Mouse (Mus musculus) stomach, embryonic 14.5 days (tissue): ENCODE results near the gene Prcd. TPM values are rescaled to one million over a fixed set of nuclear protein-coding genes. Genes with fewer than 3 reads are reported as not detected.
"Not testable (repeated sequence)": the region's sequence is repeated elsewhere in the genome, so short reads cannot be mapped to it uniquely, and the experiment has no call there.

Experiments
- ATAC-seq: fragments of 200-750 bp; cut with Nextera tagmentation; 2 replicates; pipeline ENCODE4 v1.8.0; 2017; ENCODE audit warnings: low read depth, moderate TSS enrichment; ENCODE audit not compliant: insufficient number of reproducible peaks, insufficient read depth, low FRiP score
- H3K27ac ChIP-seq: fragments of 300-500 bp; sonication (generic); 2 replicates; pipeline ENCODE4 v1.5.1; 2014; ENCODE audit warnings: mild to moderate bottlenecking, low read length, moderate library complexity, mixed read lengths
- H3K27me3 ChIP-seq: fragments of 300-500 bp; sonication (generic); 2 replicates; pipeline ENCODE4 v1.6.1; 2014; ENCODE audit warnings: low read length, control low read depth, mixed read lengths; ENCODE audit not compliant: control insufficient read depth, insufficient read depth
- H3K36me3 ChIP-seq: fragments of 300-500 bp; sonication (generic); 2 replicates; pipeline ENCODE4 v1.6.1; 2014; ENCODE audit warnings: mild to moderate bottlenecking, control low read depth, low read length, moderate library complexity, mixed read lengths; ENCODE audit not compliant: control insufficient read depth, insufficient read depth
- H3K4me1 ChIP-seq: fragments of 300-500 bp; sonication (generic); 2 replicates; pipeline ENCODE4 v1.6.1; 2014; ENCODE audit warnings: low read length, control low read depth, mixed read lengths; ENCODE audit not compliant: control insufficient read depth, insufficient read depth
- H3K4me2 ChIP-seq: fragments of 300-500 bp; sonication (generic); replicated peaks from 2 replicates; pipeline ENCODE4 v1.6.1; 2014; ENCODE audit warnings: low read depth, low read length, control low read depth
- H3K4me3 ChIP-seq: fragments of 300-500 bp; sonication (generic); 2 replicates; pipeline ENCODE4 v1.5.1; 2014; ENCODE audit warnings: low read depth, low read length, control low read depth
- H3K9ac ChIP-seq: fragments of 300-500 bp; sonication (generic); replicated peaks from 2 replicates; pipeline ENCODE4 v1.6.1; 2014; ENCODE audit warnings: low read depth, mild to moderate bottlenecking, control low read depth, low read length, moderate library complexity, mixed read lengths
- H3K9me3 ChIP-seq: fragments of 300-500 bp; sonication (generic); 2 replicates; pipeline ENCODE4 v1.6.1; 2016; ENCODE audit warnings: low read depth, low read length, control low read depth; ENCODE audit not compliant: control insufficient read depth
- WGBS: fragments of 180-500 bp; shearing (Covaris S2); extraction: QIAGEN DNeasy Blood & Tissue Kit; methylation state at CpG from one replicate; pipeline ENCODE4 v1.1.7; 2014; 5-methylcytosine and 5-hydroxymethylcytosine counted together
- polyA plus RNA-seq: library from polyadenylated mRNA; unstranded; fragments of >200 nt; fragmentation: Nextera tagmentation; extraction: Ambion mirVana; gene quantifications from 2 replicates; pipeline ENCODE4 v1.2.1, GENCODE M21; 2014

Prcd gene
- polyA plus RNA-seq, 1 experiment from 2014 or later: 1.2 TPM

DNA sequence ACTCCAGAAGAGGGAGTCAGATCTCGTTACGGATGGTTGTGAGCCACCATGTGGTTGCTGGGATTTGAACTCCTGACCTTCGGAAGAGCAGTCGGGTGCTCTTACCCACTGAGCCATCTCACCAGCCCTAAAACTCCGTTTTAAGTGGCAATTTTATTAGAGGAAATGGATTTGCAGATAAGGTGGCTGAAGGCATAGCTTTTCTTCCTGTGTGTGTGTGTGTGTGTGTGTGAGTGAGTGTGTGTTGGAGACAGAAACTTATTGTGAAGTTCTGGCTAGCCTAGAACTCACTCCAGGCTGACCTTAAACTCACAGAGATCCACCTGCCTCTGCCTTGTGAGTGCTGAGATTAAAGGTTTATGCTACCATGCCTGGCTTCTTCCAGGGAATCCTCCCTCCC lies 13.7 kb downstream of the Prcd start:
- not testable (repeated sequence) for H3K9ac ChIP-seq, H3K9me3 ChIP-seq, H3K27me3 ChIP-seq, H3K4me2 ChIP-seq, H3K36me3 ChIP-seq, H3K4me3 ChIP-seq, H3K27ac ChIP-seq, ATAC-seq
- WGBS: 86% methylated on average over 3 of the region's 5 CpGs
- peaks cover 13% of the 10 kb centered on the region; the same call in 1 of the 2 replicates for H3K4me1 ChIP-seq

DNA sequence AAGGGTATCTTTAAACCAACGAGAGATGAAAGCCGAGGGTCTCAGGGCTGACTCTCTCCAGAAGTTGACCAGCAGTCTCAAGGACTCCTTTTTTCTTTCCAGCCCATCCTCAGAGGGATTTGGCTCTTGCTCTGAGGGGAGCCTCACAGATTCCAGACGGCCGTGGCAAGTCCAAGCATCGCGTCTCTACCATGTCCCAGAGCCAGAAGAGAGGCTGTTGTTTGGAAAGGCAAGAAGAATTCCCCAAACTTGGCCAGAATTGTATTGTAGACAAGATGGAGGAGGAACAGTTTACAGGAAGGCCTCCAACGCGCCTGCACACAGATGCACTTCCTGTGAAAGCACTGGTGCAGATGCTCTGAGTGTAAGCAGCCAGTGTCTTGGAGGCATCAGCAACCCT lies 14.6 kb downstream of the Prcd start:
- no peaks in the 10 kb centered on the region for H3K9me3 ChIP-seq
- H3K4me1 ChIP-seq: peaks cover 14% of the 10 kb centered on the region
- H3K4me2 ChIP-seq: no peak overlapping the region
- no peaks in the 10 kb centered on the region for H3K27me3 ChIP-seq
- no peak overlapping the region for H3K9ac ChIP-seq
- no peak overlapping the region for H3K27ac ChIP-seq
- H3K36me3 ChIP-seq: 0 out of 2 replicates have a peak, but pooled peaks cover under 1% of the 10 kb centered on the region
- no peak for ATAC-seq
- 80% methylated on average over 8 of the region's 8 CpGs for WGBS
- H3K4me3 ChIP-seq: no peak overlapping the region

DNA sequence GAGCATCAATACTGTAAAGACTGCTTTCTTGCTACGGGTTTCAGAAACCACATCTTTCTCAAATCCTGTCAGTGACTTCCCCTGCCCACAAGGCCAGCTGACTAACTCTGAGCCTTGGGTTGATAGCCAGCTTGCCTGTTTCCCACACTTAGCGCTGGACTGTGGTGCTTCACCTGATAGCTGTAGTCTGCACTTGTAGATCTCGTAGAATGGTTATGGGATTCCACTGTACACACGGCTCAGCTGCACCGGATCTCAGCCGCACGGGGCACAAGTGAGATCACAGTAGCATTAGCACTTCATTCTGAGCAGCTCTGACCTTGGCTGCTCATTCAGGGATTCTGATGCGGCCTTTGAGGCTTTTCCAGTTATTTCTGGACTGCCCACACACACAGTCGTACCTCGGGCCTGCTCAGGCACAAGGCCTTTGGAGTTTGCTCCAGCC lies 15.1 kb downstream of the Prcd start:
- H3K9me3 ChIP-seq: no peaks in the 10 kb centered on the region
- H3K4me3 ChIP-seq: no peak overlapping the region
- H3K27me3 ChIP-seq: no peaks in the 10 kb centered on the region
- H3K4me2 ChIP-seq: no peak overlapping the region
- no peak overlapping the region for H3K9ac ChIP-seq
- WGBS: 79% methylated on average over 10 of the region's 10 CpGs
- ATAC-seq: no peak
- H3K27ac ChIP-seq: no peak overlapping the region
- H3K36me3 ChIP-seq: peaks cover 5% of the 10 kb centered on the region; the same call in 1 of the 2 replicates
- H3K4me1 ChIP-seq: peaks cover 13% of the 10 kb centered on the region

DNA sequence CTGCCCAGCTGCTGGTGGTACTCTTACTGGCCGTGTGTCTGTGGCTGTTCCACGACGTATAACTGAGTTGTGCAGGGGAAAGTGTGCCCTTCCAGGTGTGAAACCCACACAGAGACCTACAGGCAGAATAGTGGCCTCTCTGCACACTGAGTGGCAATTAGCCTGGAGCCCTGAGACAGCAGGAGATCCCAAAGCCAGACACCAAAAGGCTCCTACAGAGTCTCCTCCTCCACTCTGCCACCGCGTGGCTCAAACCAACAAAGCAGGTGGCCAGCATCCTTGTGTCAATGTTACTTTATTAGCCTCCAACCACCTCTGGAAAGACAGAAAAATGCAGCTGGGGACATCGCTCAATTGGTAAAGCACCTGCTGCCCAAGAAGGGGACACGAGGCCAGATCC lies 15.5 kb downstream of the Prcd start:
- Histone ChIP-seq H3K4me2 (no peak overlapping the region), H3K27me3 (no peaks in the 10 kb centered on the region), H3K36me3 (peaks cover 9% of the 10 kb centered on the region), H3K27ac (no peak overlapping the region), H3K9ac (no peak overlapping the region), H3K4me1 (peaks cover 11% of the 10 kb centered on the region), H3K4me3 (no peak overlapping the region), H3K9me3 (no peaks in the 10 kb centered on the region)
- WGBS: 35% methylated on average over 7 of the region's 7 CpGs
- ATAC-seq: no peak

DNA sequence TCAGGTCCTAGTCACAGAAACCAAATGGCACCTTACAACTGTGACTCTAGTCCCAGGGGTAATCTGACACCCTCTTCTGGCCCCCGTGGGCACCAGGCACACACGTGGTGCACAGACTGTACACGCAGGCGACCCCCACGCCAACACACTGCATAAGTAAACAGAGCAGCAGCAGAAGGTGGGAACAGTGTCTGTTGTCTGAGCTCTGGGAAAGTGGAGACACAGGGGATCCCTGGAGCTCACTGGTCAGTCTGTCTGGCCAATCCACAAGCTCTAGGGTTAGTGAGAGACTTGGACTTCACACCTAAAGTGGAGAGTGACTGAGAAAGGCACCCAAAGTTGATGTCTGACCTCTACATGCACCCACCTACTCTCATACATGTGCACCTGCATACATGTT lies 16.0 kb downstream of the Prcd start:
- Histone ChIP-seq H3K27me3 (no peaks in the 10 kb centered on the region), H3K4me3 (no peak overlapping the region), H3K4me2 (no peak overlapping the region), H3K4me1 (peaks cover 11% of the 10 kb centered on the region), H3K36me3 (peaks cover 14% of the 10 kb centered on the region), H3K9me3 (no peaks in the 10 kb centered on the region), H3K9ac (no peak overlapping the region), H3K27ac (no peak overlapping the region)
- 18% methylated on average over 5 of the region's 5 CpGs for WGBS
- ATAC-seq: no peak

DNA sequence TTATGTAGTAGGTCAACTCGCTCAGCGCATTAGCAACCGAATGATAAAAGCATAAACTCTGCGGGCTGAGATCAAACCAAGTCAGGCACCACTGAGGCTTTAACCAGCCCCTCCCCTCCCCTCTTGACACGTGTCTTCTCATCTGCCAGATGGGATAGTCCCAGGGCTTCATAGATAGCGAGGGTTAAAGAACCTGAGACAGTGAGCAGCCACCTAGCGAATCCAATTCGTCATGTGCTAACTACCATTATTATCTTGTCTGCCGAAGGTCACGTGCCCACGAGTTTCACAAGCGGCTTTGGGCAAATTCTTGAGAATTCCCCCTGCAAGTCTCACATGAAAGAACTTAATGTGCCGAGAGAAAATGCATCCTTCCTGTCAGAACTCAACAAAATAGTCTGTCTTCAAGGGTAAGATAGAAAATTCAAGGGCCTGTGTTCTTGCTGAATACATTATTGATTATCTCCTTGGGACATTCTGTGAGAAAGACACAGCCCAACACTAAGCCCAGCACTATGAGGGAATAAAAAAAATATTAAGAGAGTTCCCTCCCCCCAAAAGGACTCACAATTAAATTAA lies 16.5 kb downstream of the Prcd start:
- Histone ChIP-seq H3K4me1 (peaks cover 11% of the 10 kb centered on the region), H3K4me3 (no peak overlapping the region), H3K36me3 (peaks cover 20% of the 10 kb centered on the region), H3K9ac (no peak overlapping the region), H3K4me2 (no peak overlapping the region), H3K9me3 (no peaks in the 10 kb centered on the region), H3K27me3 (no peaks in the 10 kb centered on the region), H3K27ac (no peak overlapping the region)
- 29% methylated on average over 13 of the region's 13 CpGs for WGBS
- no peak for ATAC-seq

DNA sequence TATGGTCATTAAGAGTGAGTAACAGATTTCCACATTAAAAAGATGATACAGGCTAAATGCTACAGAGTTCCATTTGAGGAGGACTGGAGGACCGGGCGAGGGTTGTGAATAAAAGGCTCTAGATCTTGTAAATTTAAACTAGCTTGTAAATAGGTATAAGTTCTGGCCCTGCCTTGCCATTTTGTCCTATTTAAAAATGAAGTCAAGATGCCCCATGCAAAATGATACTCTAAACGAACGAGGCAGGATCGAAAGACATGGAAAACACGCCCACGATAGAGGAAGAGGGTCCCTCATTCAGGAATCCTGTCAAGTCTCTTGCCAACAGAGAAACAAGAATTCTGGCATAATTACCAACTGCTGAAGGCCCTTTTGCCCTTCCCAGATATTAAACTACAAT lies 17.1 kb downstream of the Prcd start:
- 80% methylated on average over 7 of the region's 7 CpGs for WGBS
- Histone ChIP-seq H3K27ac (no peak overlapping the region), H3K4me1 (peaks cover 10% of the 10 kb centered on the region), H3K4me3 (peak overlapping the region; percentile 94; the same call in 1 of the 2 replicates), H3K4me2 (peak overlapping the region; percentile 76; the same call in 1 of the 2 replicates), H3K9me3 (no peaks in the 10 kb centered on the region), H3K36me3 (peaks cover 25% of the 10 kb centered on the region), H3K9ac (no peak overlapping the region), H3K27me3 (no peaks in the 10 kb centered on the region)
- ATAC-seq: no peak

DNA sequence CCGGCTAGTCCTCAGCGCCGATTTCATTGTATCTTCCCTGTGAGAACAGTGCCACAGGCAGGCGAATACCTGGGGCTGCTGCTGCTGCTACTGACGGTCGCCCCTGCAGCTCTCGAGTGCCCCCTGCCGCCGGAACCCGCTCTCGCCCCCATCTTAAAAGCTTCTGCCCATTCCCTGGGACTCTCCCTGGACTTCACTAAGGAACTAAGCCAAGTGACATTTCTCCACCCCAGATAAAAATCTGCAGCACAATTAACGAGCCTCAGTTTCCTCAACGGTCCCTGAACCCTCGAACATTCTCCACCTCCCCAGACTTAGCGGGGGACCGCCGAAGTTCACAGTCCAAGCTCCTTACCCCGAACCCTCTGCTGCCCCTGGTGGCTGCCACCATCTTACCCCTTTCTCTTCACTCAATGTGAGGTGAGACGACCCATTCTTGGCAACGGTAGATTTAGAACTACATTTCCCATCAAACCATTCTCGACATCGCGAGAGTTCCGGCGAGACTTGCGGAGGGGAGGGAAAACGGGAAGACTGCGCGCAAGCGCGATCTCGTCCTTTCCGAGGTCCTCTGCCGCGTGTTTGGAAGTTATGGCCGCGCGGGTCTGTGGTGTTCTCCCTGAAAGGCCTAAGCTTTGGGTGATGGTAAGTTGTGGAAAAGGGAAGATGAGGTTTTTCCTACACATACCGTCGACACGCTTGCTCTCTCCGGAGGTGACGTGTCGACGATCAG lies 17.9 kb downstream of the Prcd start:
- peaks cover 9% of the 10 kb centered on the region for H3K4me1 ChIP-seq
- peak overlapping the region; percentile 94 for H3K4me3 ChIP-seq
- peaks cover 34% of the 10 kb centered on the region for H3K36me3 ChIP-seq
- peak overlapping the region; percentile 92 for H3K9ac ChIP-seq
- 1% methylated on average over 45 of the region's 45 CpGs for WGBS
- H3K9me3 ChIP-seq: no peaks in the 10 kb centered on the region
- peak overlapping the region; percentile 76 for H3K4me2 ChIP-seq
- H3K27ac ChIP-seq: peak overlapping the region; percentile 78
- H3K27me3 ChIP-seq: no peaks in the 10 kb centered on the region
- peak; percentile 81 for ATAC-seq
